Mouse (Mus musculus) liver, embryonic 15.5 days (tissue): Measurements from ENCODE around the gene Ndufc2. TPM values are rescaled to one million over a fixed set of nuclear protein-coding genes. Genes with fewer than 3 reads are reported as not detected.

Experiments
- ATAC-seq: fragments of 200-750 bp; cut with Nextera tagmentation; 2 replicates; pipeline ENCODE4 v1.8.0; 2017; ENCODE audit warnings: moderate number of reproducible peaks, mild to moderate bottlenecking, moderate library complexity; ENCODE audit not compliant: insufficient read depth
- H3K27ac ChIP-seq: fragments of 300-500 bp; sonication (generic); replicated peaks from 2 replicates; pipeline ENCODE4 v1.5.1; 2015; ENCODE audit warnings: mild to moderate bottlenecking, inconsistent platforms
- H3K27me3 ChIP-seq: fragments of 300-500 bp; sonication (generic); 2 replicates; pipeline ENCODE4 v1.6.1; 2015; ENCODE audit warnings: mild to moderate bottlenecking, inconsistent platforms
- H3K36me3 ChIP-seq: fragments of 300-500 bp; sonication (generic); replicated peaks from 2 replicates; pipeline ENCODE4 v1.6.1; 2015; ENCODE audit warnings: moderate library complexity, mild to moderate bottlenecking, inconsistent platforms
- H3K4me1 ChIP-seq: fragments of 300-500 bp; sonication (generic); replicated peaks from 2 replicates; pipeline ENCODE4 v1.6.1; 2015; ENCODE audit warnings: inconsistent platforms
- H3K4me2 ChIP-seq: fragments of 300-500 bp; sonication (generic); 2 replicates; pipeline ENCODE4 v1.6.1; 2015; ENCODE audit warnings: moderate library complexity, mild to moderate bottlenecking, inconsistent platforms
- H3K4me3 ChIP-seq: fragments of 300-500 bp; sonication (generic); replicated peaks from 2 replicates; pipeline ENCODE4 v1.5.1; 2015; ENCODE audit warnings: mild to moderate bottlenecking, inconsistent platforms
- H3K9ac ChIP-seq: fragments of 300-500 bp; sonication (generic); 2 replicates; pipeline ENCODE4 v1.6.1; 2015; ENCODE audit warnings: moderate library complexity, mild to moderate bottlenecking, inconsistent platforms
- H3K9me3 ChIP-seq: fragments of 300-500 bp; sonication (generic); replicated peaks from 2 replicates; pipeline ENCODE4 v1.6.1; 2016; ENCODE audit warnings: inconsistent platforms
- WGBS: fragments of 180-500 bp; shearing (Covaris S2); methylation state at CpG from one replicate; pipeline ENCODE4 v1.1.7; 2015; ENCODE audit warnings: mixed read lengths; ENCODE audit not compliant: insufficient replicate concordance; 5-methylcytosine and 5-hydroxymethylcytosine counted together
- polyA plus RNA-seq: library from polyadenylated mRNA; unstranded; fragments of >200 nt; fragmentation: Nextera tagmentation; extraction: Ambion mirVana; gene quantifications from 2 replicates; pipeline ENCODE4 v1.2.1, GENCODE M21; 2015

The Ndufc2 gene
- polyA plus RNA-seq, 1 experiment from 2014 or later: 164 TPM

GRCm38 (mm10) chr7:97454795-97455194, 55.0 kb downstream of the Ndufc2 start:
- peaks cover 44% of the 10 kb centered on the region for H3K4me1 ChIP-seq
- peak overlapping the region; percentile 30 for H3K9ac ChIP-seq
- H3K4me3 ChIP-seq: peak overlapping the region; percentile 83

DNA sequence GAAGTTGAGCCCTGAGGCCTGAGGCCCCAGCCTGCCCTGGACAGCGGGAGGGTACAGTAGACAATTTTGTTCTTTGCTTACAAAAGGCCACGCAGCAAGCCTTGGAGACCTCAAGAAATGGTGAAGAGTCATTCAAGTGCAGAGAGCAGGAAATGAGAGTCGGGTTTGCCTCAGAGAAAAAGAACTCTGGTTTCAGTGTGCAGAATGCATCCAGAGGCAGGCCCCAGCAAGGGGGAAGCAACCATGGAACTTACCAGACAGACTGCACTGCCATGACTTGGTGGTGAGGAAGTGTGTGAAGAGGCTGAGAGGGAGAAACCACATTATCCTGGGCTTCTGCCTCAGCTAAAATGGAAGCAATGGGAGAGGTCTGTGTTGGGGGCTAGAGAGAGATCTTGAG, 55.8 kb downstream of the Ndufc2 start:
- no peaks in the 10 kb centered on the region for H3K27me3 ChIP-seq
- H3K4me1 ChIP-seq: peaks cover 44% of the 10 kb centered on the region
- H3K4me3 ChIP-seq: no peak overlapping the region
- H3K36me3 ChIP-seq: peaks cover 37% of the 10 kb centered on the region
- 48% methylated on average over 3 of the region's 3 CpGs for WGBS
- H3K9ac ChIP-seq: no peak overlapping the region
- H3K4me2 ChIP-seq: peak overlapping the region; percentile 91
- H3K9me3 ChIP-seq: no peaks in the 10 kb centered on the region
- H3K27ac ChIP-seq: 0 out of 2 replicates have a peak overlapping the region, but pooled peaks have one; percentile 24
- ATAC-seq: no peak

More at GRCm38 (mm10) chr7:97454795-97455194, 55.0 kb downstream of the Ndufc2 start:
- no peak for ATAC-seq
- Histone ChIP-seq H3K36me3 (peaks cover 30% of the 10 kb centered on the region), H3K27me3 (no peaks in the 10 kb centered on the region), H3K4me2 (peak overlapping the region; percentile 91), H3K9me3 (no peaks in the 10 kb centered on the region), H3K27ac (peak overlapping the region; percentile 48; the same call in 1 of the 2 replicates)
- WGBS: 85% methylated on average over 10 of the region's 10 CpGs

Other genes with a start within 250 kb of the Ndufc2 start
- gene Usp35, start 68.0 kb upstream of the Ndufc2 start, polyA plus RNA-seq: 0.07 and 0.16 TPM in 2 replicates
- gene Kctd21, start 67.7 kb upstream of the Ndufc2 start, polyA plus RNA-seq: 1.2 TPM in 2 replicates
- gene Alg8, start 28.4 kb upstream of the Ndufc2 start, polyA plus RNA-seq: 31.0 and 31.8 TPM in 2 replicates
- 0.32 and 0.68 TPM in 2 replicates for gene Thrsp, start 17.7 kb downstream of the Ndufc2 start, polyA plus RNA-seq
- 9.3 and 12.0 TPM in 2 replicates for gene Kctd14, start 51.3 kb downstream of the Ndufc2 start, polyA plus RNA-seq
- gene Ints4, start 81.0 kb downstream of the Ndufc2 start, polyA plus RNA-seq: 18.4 and 19.8 TPM in 2 replicates
- 16.2 and 16.6 TPM in 2 replicates for gene Aamdc, start 179.5 kb downstream of the Ndufc2 start, polyA plus RNA-seq
- gene Rsf1, start 179.9 kb downstream of the Ndufc2 start, polyA plus RNA-seq: 5.2 and 6.6 TPM in 2 replicates